Mouse (Mus musculus): ENCODE data around the gene Armc9. TPM values are rescaled to one million over a fixed set of nuclear protein-coding genes. Genes with fewer than 3 reads are reported as not detected.

The Armc9 gene
- polyA plus RNA-seq, 1 experiment from 2014 or later = 31.9 TPM

DNA sequence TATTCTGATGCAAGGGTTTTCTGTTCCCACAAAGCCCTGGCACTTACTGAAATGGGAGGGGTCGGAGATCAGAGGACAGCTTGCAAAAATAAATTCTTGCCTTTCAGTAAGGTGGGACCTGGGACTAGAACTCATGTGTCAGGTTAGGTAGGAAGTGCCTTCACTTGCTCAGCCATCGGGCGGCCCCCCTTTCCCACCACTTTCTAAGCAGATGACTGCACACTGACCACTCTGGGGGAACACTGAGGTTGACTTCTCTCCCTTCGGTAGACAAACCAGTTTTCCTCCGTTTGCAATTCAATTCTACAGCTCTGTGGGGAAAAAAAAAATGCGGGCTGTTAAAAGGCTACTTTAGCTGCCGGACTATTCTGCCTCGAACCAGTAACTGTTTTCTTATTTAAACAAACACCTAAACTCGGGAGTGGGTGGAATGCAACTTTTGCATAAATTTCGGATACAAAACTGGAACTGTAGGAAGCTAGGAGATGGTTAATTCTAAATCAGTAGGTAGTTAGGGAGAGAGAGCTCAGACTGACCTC, 157.0 kb downstream of the Armc9 start:
- H3K4me3 ChIP-seq (ENCODE audit: low read depth, low read length) = no peak overlapping the region
- H3K36me3 ChIP-seq (ENCODE audit: control insufficient read depth, insufficient read depth, low read length) = no peaks in the 10 kb centered on the region
- peaks cover 7% of the 10 kb centered on the region; the same call in 1 of the 2 replicates for H3K4me1 ChIP-seq (ENCODE audit: control insufficient read depth, insufficient read depth, low read length)
- DNase-seq (ENCODE audit: low spot score) (no peak), ATAC-seq (ENCODE audit: insufficient read depth, low FRiP score, low TSS enrichment) (no peak)
- 21% methylated on average over 10 of the region's 10 CpGs for WGBS
- no peak overlapping the region for H3K27ac ChIP-seq (ENCODE audit: low read depth, low read length)
- H3K4me2 ChIP-seq (ENCODE audit: low read depth) = no peak overlapping the region
- no peaks in the 10 kb centered on the region for H3K27me3 ChIP-seq (ENCODE audit: control insufficient read depth, insufficient read depth, low read length)
- no peaks in the 10 kb centered on the region for H3K9me3 ChIP-seq (ENCODE audit: control insufficient read depth, low read length)
- H3K9ac ChIP-seq (ENCODE audit: low read length) = no peak overlapping the region

DNA sequence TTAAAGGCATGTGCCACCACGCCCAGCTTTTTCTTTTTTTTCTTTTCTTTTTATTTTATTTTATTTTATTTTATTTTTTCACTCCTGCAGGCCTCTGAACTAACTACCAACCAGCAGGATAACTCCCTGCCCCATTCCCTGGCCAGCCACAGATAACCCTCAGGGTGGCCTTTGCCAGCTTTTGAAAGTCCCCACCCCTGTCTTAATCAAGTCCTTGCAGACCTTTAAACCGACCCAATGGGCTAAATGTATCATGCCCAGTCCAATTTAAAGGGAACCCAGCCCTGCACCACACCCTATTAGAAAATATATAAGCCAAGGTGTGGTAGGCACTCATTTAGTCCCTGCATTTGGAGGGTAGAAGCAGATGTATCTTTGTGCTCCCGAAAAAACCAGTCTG, 157.7 kb downstream of the Armc9 start:
- DNase-seq (ENCODE audit: low spot score) = no peak

DNA sequence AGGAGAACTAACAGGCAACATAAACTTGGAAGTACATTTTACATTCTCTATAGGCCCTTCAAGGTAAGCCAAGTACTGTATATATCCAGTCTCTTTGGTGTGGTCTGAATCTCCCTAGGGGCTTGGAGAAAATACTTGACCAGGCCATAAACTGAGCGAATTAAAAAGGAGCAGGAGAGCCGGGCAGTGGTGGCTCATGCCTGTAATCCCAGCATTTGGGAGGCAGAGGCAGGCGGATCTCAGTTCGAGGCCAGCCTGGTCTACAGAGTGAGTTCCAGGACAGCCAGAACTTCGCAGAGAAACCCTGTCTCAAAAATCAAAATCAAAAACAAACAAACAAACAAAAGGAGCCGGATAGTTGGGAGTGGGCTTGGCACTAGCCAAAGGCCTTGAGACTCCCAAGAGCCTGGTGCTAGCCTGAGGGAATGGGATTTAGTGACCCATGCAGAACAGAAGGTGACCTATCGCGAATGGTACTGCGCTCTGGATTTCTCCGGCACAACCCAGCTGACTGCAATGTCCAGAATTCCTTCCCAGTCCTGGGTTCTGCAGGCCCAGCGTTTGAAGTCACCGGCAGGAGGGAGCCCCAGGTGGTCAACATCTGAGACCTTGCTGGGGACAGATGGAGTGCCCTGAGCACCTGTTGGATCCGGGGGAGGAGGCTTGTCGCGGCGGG, 158.7 kb downstream of the Armc9 start:
- H3K27ac ChIP-seq (ENCODE audit: low read depth, low read length) = no peak overlapping the region
- H3K9ac ChIP-seq (ENCODE audit: low read length) = no peak overlapping the region
- no peaks in the 10 kb centered on the region for H3K36me3 ChIP-seq (ENCODE audit: control insufficient read depth, insufficient read depth, low read length)
- H3K27me3 ChIP-seq (ENCODE audit: control insufficient read depth, insufficient read depth, low read length) = no peaks in the 10 kb centered on the region
- peaks cover 7% of the 10 kb centered on the region; the same call in 1 of the 2 replicates for H3K4me1 ChIP-seq (ENCODE audit: control insufficient read depth, insufficient read depth, low read length)
- 45% methylated on average over 16 of the region's 16 CpGs for WGBS
- no peak for ATAC-seq (ENCODE audit: insufficient read depth, low FRiP score, low TSS enrichment)
- H3K4me3 ChIP-seq (ENCODE audit: low read depth, low read length) = no peak overlapping the region
- no peak for DNase-seq (ENCODE audit: low spot score)
- H3K9me3 ChIP-seq (ENCODE audit: control insufficient read depth, low read length) = no peaks in the 10 kb centered on the region
- no peak overlapping the region for H3K4me2 ChIP-seq (ENCODE audit: low read depth)

More for the DNA sequence above, 157.7 kb downstream of the Armc9 start:
- Histone ChIP-seq H3K36me3 (ENCODE audit: control insufficient read depth, insufficient read depth, low read length) (no peaks in the 10 kb centered on the region), H3K9me3 (ENCODE audit: control insufficient read depth, low read length) (no peaks in the 10 kb centered on the region), H3K4me1 (ENCODE audit: control insufficient read depth, insufficient read depth, low read length) (peaks cover 7% of the 10 kb centered on the region; the same call in 1 of the 2 replicates), H3K27ac (ENCODE audit: low read depth, low read length) (no peak overlapping the region), H3K9ac (ENCODE audit: low read length) (no peak overlapping the region), H3K27me3 (ENCODE audit: control insufficient read depth, insufficient read depth, low read length) (no peaks in the 10 kb centered on the region), H3K4me2 (ENCODE audit: low read depth) (no peak overlapping the region), H3K4me3 (ENCODE audit: low read depth, low read length) (no peak overlapping the region)
- 78% methylated on average over 3 of the region's 3 CpGs for WGBS
- no peak for ATAC-seq (ENCODE audit: insufficient read depth, low FRiP score, low TSS enrichment)

DNA sequence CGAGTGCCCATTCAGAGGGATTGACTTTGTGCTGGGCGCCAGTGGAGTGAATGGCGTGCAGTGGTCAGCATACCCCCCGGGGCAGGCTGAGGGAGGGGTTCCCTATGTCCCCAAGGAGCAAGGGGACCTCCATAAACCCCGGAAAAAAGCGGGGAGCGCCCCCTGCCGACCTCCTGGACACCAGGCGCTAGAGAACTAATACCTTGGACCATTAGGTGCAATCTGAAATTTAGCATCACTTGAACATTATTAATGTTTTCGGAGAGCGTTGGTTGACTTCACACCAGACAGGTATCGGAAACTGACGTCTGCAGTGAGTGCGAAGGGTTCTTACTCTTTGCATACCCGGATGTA, 159.2 kb downstream of the Armc9 start:
- Histone ChIP-seq H3K9me3 (ENCODE audit: control insufficient read depth, low read length) (no peaks in the 10 kb centered on the region), H3K27ac (ENCODE audit: low read depth, low read length) (no peak overlapping the region), H3K4me3 (ENCODE audit: low read depth, low read length) (no peak overlapping the region), H3K36me3 (ENCODE audit: control insufficient read depth, insufficient read depth, low read length) (no peaks in the 10 kb centered on the region), H3K4me1 (ENCODE audit: control insufficient read depth, insufficient read depth, low read length) (peaks cover 7% of the 10 kb centered on the region; the same call in 1 of the 2 replicates), H3K4me2 (ENCODE audit: low read depth) (no peak overlapping the region), H3K27me3 (ENCODE audit: control insufficient read depth, insufficient read depth, low read length) (no peaks in the 10 kb centered on the region), H3K9ac (ENCODE audit: low read length) (no peak overlapping the region)
- no peak for DNase-seq (ENCODE audit: low spot score)
- WGBS = 32% methylated on average over 15 of the region's 15 CpGs
- ATAC-seq (ENCODE audit: insufficient read depth, low FRiP score, low TSS enrichment) = no peak

DNA sequence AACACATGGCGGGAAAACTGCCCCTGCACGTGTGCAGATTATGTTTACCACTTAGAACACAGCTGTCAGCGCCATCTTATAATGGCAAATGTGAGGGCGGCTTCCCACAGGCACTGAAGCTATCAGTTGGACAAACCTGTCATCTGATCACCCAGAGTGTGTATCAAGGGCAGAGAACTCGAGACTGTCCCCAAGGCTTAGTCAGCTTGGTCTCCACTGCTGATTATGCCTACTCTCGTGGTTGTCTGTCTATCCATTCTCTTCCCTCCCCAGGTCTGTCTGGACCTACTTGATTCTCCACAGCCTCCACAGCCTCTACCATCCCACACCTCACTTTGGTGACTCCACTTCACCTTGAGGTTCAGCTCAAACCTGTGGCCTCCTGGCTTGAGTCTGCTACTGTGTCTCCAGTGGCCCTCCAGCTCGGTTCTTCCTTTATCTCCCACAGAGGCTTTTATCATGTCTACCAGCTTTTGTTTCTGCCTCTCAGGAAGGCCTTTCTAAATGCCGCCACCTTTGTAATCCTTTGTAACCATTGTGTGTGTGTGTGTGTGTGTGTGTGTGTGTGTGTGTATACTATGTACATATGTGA, 166.3 kb downstream of the Armc9 start:
- Histone ChIP-seq H3K9me3 (ENCODE audit: control insufficient read depth, low read length) (no peaks in the 10 kb centered on the region), H3K27me3 (ENCODE audit: control insufficient read depth, insufficient read depth, low read length) (no peaks in the 10 kb centered on the region), H3K4me1 (ENCODE audit: control insufficient read depth, insufficient read depth, low read length) (no peaks in the 10 kb centered on the region), H3K36me3 (ENCODE audit: control insufficient read depth, insufficient read depth, low read length) (no peaks in the 10 kb centered on the region), H3K9ac (ENCODE audit: low read length) (no peak overlapping the region), H3K4me2 (ENCODE audit: low read depth) (no peak overlapping the region), H3K4me3 (ENCODE audit: low read depth, low read length) (no peak overlapping the region), H3K27ac (ENCODE audit: low read depth, low read length) (no peak overlapping the region)
- 86% methylated on average over 6 of the region's 8 CpGs for WGBS
- DNase-seq (ENCODE audit: low spot score) (no peak), ATAC-seq (ENCODE audit: insufficient read depth, low FRiP score, low TSS enrichment) (no peak)

Other genes starting within 250 kb of the Armc9 start
- gene 4933407L21Rik, start 226.3 kb upstream of the Armc9 start, polyA plus RNA-seq (2014; fragmentation: Nextera tagmentation; extraction: Ambion mirVana) = 0.28 TPM in 1 of 2 replicates, not detected in the other
- gene Gpr55, start 193.8 kb upstream of the Armc9 start, polyA plus RNA-seq (2014; fragmentation: Nextera tagmentation; extraction: Ambion mirVana) = not detected in 2 replicates
- gene Spata3, start 138.0 kb upstream of the Armc9 start, polyA plus RNA-seq (2014; fragmentation: Nextera tagmentation; extraction: Ambion mirVana) = not detected in 2 replicates
- gene 2810459M11Rik, start 108.9 kb upstream of the Armc9 start, polyA plus RNA-seq (2014; fragmentation: Nextera tagmentation; extraction: Ambion mirVana) = 0.68 and 0.87 TPM in 2 replicates
- 242 and 249 TPM in 2 replicates for gene Psmd1, start 90.4 kb upstream of the Armc9 start, polyA plus RNA-seq (2014; fragmentation: Nextera tagmentation; extraction: Ambion mirVana)
- 0.45 TPM in 1 of 2 replicates, not detected in the other for gene Htr2b, start 42.8 kb upstream of the Armc9 start, polyA plus RNA-seq (2014; fragmentation: Nextera tagmentation; extraction: Ambion mirVana)
- 0.53 TPM in 1 of 2 replicates, not detected in the other for gene Gm21972, start 21.1 kb upstream of the Armc9 start, polyA plus RNA-seq (2014; fragmentation: Nextera tagmentation; extraction: Ambion mirVana)
- gene B3gnt7, start 148.1 kb downstream of the Armc9 start, polyA plus RNA-seq (2014; fragmentation: Nextera tagmentation; extraction: Ambion mirVana) = 3.4 and 4.7 TPM in 2 replicates
- 368 and 376 TPM in 2 replicates for gene Ncl, start 204.6 kb downstream of the Armc9 start, polyA plus RNA-seq (2014; fragmentation: Nextera tagmentation; extraction: Ambion mirVana)

Data from neural tube, embryonic 11.5 days (tissue).